Mouse (Mus musculus) activated CD4-positive, CD25-positive, alpha-beta regulatory T cell, adult 9 weeks (primary cell): ENCODE data around the gene Manbal. TPM values are rescaled to one million over a fixed set of nuclear protein-coding genes. Genes with fewer than 3 reads are reported as not detected.

Source experiments
- polyA plus RNA-seq: library from polyadenylated mRNA; unstranded; fragments of 100-300 nt; shearing (Covaris generic); gene quantifications from one replicate; pipeline ENCODE4 v1.2.1, GENCODE M21; 2017

Manbal gene
- 45.6 TPM for polyA plus RNA-seq

GRCm38 (mm10) chr2:157367184-157367893, at the start of gene Manbal:
Gene Manbal (plus strand): TSS chr2:157367594.

DNA sequence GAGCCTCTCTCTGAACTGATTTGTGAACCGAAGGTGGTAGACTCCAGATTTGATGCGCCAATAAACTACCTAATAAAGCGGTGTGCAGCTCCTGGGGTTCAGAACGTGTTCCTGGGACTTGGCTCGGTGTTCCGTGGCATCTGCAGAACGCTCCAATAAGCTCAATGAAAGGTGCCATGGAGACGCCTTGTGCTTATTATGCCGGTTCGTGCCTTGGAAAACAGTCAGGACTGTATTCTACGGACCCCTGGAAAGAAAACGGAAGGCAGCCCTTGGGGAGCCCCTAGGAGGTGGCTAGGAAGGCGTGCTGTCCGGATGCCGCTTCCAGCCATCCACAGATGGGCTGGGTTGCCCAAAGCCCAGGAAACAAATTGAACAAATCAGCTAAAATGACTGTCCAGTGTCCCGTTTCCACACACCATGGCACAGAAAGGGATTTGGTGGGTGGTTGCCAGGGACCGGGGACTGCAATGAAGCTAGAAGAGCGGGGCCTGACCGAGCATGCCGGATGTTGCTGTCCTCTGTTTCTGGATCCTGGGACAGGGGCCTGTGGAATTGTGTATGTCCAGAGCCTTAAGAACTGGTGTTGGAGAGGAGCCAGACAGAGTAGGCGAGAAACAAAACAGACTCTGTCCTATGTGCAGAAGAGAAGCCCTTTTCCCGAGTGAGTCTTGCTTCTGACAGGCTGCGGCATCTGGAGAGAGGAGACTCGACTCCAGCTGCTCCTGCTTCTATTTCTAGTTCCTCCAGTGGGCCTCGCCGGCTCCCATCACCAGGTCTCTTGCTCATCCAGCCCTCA, 19.8 kb upstream of the Manbal start, which contains the start of gene Ghrh:
TSS of gene Ghrh (minus strand) at position 146 of the 799 bp plus-strand sequence.

DNA sequence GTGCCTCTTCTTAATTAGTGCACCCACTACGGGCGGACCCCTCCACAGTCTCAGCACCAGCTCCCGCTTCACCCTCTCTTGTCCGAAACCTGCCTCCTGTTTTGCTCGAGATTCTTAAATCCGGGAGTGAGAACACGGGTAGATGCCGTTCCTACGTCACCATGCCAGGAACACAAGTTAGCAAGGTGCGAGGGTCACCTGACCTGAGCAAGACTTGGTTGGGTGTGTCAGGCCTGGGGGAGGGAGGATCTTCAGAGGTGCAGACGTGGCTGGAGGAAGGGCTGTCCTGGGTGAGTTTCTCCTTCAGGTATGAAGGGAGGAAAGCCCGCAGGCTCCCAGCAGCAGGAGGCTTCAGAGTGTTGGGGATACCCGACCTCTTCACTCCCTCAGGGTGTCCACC, 50.8 kb downstream of the Manbal start, which contains the start of gene Src:
TSS of gene Src (plus strand) at position 239 of the 400 bp plus-strand sequence.

Other genes starting within 250 kb of the Manbal start
- gene Samhd1, start 232.3 kb upstream of the Manbal start, polyA plus RNA-seq = 849 TPM
- 39.1 TPM for gene Rbl1, start 163.1 kb upstream of the Manbal start, polyA plus RNA-seq
- 234 TPM for gene Rpn2, start 88.6 kb upstream of the Manbal start, polyA plus RNA-seq
- 0.07 TPM for gene Mroh8, start 88.0 kb upstream of the Manbal start, polyA plus RNA-seq
- not detected for gene Ghrh, start 20.1 kb upstream of the Manbal start, polyA plus RNA-seq
- 1.5 TPM for gene Src, start 50.9 kb downstream of the Manbal start, polyA plus RNA-seq
- 0.28 TPM for gene Nnat, start 192.5 kb downstream of the Manbal start, polyA plus RNA-seq
- 21.3 TPM for gene Blcap, start 203.7 kb downstream of the Manbal start, polyA plus RNA-seq